Mouse (Mus musculus) spleen, postnatal 0 days (tissue): ENCODE data around the gene Akr1c14. TPM values are rescaled to one million over a fixed set of nuclear protein-coding genes. Genes with fewer than 3 reads are reported as not detected.

Source experiments
- polyA plus RNA-seq: library from polyadenylated mRNA; unstranded; fragments of >200 nt; fragmentation: Nextera tagmentation; extraction: Ambion mirVana; gene quantifications from 2 replicates; pipeline ENCODE4 v1.2.1, GENCODE M21; 2015

Gene Akr1c14
- polyA plus RNA-seq, result 1.4 and 1.6 TPM in 2 replicates

GRCm38 (mm10) chr13:4048719-4049118, at the start of gene Akr1c14:
TSS of gene Akr1c14 (plus strand) at chr13:4049011.

Other genes starting within 250 kb of the Akr1c14 start
- not detected in 2 replicates for gene Calml3, start 244.7 kb upstream of the Akr1c14 start, polyA plus RNA-seq
- gene Calm4, start 211.3 kb upstream of the Akr1c14 start, polyA plus RNA-seq, result 0.28 TPM in 1 of 2 replicates, not detected in the other
- gene Calm5, start 194.8 kb upstream of the Akr1c14 start, polyA plus RNA-seq, result not detected in 2 replicates
- gene Net1, start 130.8 kb upstream of the Akr1c14 start, polyA plus RNA-seq, result 54.9 and 61.7 TPM in 2 replicates
- gene Tubal3, start 130.7 kb upstream of the Akr1c14 start, polyA plus RNA-seq, result not detected in 2 replicates
- not detected in 2 replicates for gene Ucn3, start 103.7 kb upstream of the Akr1c14 start, polyA plus RNA-seq
- 0.23 and 0.42 TPM in 2 replicates for gene Akr1c18, start 101.6 kb downstream of the Akr1c14 start, polyA plus RNA-seq
- 8.5 and 11.2 TPM in 2 replicates for gene Akr1c13, start 142.1 kb downstream of the Akr1c14 start, polyA plus RNA-seq
- 0.78 and 1.4 TPM in 2 replicates for gene Akr1c19, start 179.7 kb downstream of the Akr1c14 start, polyA plus RNA-seq
- 0.50 and 0.75 TPM in 2 replicates for gene Akr1c12, start 230.4 kb downstream of the Akr1c14 start, polyA plus RNA-seq